Mouse (Mus musculus) testis, adult 2 months (tissue): ENCODE measurements around the gene Tmem132b.

Experiments used
- CTCF ChIP-seq: fragments of 200-500 bp; IDR thresholded peaks from 2 replicates; pipeline ENCODE4 v1.5.1; 2012; ENCODE audit warnings: low read depth, mild to moderate bottlenecking, inconsistent platforms, low read length, moderate library complexity; ENCODE audit not compliant: control insufficient read depth, insufficient read depth, insufficient replicate concordance
- POLR2A ChIP-seq: fragments of 200-500 bp; IDR thresholded peaks from 2 replicates; pipeline ENCODE4 v1.6.1; 2012; ENCODE audit warnings: low read depth, mild to moderate bottlenecking, inconsistent platforms, low read length, moderate library complexity; ENCODE audit not compliant: control insufficient read depth

DNA sequence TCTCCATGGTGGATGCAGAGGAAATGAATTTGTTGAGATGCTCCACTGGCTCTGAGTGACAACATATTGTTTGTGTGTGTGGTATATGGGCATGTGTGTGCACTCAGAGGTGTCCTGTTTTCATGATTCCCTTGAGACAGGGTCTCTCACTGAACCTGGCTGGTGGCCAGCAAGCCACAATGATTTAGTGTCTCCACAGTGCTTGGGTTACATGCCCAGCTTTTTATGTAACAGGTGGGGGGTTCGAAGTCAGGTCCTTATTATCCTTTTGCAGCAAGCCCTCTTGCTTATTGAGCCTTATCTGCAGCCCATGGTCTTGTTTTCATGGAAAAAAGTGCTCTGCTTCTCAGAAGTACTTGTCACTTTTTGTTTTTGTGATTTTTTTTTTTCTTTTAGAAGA, 109.4 kb downstream of the Tmem132b start:
- TF ChIP-seq CTCF (no peak), POLR2A (no peak)
